Mouse (Mus musculus) spleen, adult 18-20 months (tissue): ENCODE data around the gene Gm20431.

Source experiments
- DNase-seq, 2 experiments: peaks; one replicate each; pipeline ENCODE4 v3.0.0; 2022; ENCODE audit warnings: mixed read lengths in 2 of 2

The Gm20431 gene

DNA sequence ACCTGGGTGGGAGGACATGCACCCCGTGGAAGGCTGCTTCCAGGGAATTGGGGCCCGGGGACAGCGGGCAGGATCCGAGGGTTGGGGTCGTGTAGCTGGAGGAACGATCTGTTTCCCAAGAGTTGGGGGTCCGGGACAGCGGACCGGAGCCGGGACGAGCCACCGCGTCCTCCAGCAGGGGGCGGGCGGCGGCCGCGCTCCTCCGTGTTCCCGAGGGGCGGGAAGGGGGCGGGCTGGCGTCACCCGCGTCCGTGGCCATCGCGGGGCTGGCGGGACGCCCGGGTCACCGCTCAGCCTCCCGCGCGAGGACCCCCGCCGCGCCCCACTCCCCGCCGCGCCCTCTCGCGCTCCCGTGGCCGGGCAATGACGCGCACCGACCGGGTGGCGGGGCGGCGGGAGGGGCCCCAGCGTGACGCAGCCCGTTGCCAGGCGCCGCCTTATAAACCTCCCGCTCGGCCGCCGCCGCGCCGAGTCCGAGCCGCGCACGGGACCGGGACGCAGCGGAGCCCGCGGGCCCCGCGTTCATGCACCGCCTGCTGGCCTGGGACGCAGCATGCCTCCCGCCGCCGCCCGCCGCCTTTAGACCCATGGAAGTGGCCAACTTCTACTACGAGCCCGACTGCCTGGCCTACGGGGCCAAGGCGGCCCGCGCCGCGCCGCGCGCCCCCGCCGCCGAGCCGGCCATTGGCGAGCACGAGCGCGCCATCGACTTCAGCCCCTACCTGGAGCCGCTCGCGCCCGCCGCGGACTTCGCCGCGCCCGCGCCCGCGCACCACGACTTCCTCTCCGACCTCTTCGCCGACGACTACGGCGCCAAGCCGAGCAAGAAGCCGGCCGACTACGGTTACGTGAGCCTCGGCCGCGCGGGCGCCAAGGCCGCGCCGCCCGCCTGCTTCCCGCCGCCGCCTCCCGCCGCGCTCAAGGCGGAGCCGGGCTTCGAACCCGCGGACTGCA is 27.5 kb upstream of the Gm20431 start, which contains the start of gene Cebpb:
Gene Cebpb, plus strand, starts transcription at position 418 of the 954 bp plus-strand sequence.
- DNase-seq, result peak; percentile 80 to 85

DNA sequence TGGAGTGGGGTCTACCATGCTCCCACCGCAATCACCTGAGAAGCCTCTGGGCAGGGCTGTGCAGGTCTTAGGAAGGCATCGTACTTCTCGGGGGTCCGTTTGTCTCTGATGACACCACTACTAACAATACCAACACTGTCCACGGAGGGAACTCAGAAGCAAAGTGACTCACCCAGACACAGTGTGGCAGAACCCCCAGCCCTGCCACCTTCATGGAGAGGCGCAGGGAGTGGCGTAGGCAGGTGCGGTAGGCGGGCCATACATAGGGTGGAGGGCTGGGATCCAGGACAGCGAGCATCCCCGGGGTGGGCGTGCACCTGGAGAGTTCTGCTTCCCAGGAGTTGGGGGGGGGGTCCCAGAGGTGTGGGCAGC is 26.8 kb upstream of the Gm20431 start:
- DNase-seq, result no peak

DNA sequence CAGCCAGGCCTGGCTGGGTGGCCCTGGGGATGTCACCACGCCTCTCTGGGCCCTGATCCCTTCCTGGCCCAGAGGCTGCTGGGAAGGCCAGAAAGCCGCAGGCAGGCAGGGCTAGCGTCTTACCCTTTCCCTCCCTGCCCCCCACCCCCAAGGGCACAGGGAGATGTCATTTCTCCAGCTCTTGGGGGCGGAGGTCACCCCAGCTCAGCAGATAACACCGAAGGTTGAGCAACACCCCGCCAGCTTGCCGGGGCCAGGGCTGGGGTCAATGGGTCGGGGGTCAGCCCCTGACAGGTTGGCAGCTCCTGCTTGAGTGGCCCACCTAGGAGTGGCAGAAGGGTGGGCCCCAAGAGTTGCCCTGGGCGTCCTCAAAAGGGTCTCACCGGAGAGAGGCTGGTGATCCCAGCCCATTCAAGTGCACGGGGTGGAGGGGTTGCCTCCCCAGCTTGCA is 26.4 kb upstream of the Gm20431 start:
- no peak for DNase-seq

DNA sequence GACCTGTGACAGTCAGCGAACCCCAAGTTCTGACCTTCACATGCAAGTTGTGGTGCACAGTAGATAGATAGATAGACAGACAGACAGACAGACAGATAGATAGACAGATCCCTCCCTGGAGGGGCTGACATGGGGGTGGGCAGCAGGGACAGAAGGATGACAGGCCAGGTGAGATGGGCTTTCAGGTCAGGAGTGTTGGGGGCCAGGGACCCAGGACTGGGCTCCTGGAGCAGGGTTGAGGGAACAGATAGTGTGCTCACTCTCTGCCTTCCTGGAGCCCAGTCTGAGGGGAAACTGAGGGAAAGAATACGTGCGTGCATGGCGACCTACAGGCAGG is 25.9 kb upstream of the Gm20431 start:
- no peak for DNase-seq

DNA sequence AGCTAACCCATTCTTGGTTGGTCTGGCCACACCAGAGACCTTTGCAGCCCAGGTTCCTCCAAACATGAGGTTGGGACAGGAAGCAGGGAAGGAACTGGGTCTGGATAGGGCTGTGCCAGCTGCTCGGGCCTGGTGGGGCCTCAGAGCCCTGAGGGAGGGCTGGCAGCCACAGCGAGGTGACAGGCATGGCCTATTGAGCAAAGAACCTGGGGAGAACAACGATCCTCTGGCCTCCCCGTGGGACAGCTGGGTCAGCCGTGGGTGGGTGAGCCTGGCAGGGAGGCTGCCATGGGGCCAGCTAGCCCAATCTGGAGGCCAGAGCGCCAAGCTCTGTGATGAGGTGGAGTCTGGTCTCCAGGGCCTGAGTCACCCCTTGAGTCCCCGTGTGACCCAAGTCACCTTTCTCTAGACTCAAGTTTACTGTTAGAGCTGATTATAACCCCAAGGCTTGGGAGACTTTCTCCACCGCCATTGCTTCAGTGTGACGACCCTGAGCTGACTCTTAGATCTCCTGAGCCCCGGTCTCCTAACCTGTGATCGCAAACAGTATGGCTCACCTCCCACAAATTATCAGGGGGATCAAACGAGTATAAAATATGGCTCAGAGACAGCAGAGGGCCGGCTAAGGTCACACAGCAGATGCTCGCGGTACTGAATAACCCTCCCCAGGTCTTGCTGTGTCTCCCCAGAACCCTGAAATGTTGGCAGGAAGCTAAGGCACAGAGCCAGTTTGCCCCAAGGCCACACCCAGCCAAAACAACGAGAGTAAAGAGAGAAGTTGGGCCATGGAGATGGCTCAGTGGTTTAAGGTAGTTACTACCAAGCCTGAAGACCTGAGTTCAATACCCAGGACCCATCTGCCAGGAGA is 25.3 kb upstream of the Gm20431 start:
- DNase-seq, result no peak

DNA sequence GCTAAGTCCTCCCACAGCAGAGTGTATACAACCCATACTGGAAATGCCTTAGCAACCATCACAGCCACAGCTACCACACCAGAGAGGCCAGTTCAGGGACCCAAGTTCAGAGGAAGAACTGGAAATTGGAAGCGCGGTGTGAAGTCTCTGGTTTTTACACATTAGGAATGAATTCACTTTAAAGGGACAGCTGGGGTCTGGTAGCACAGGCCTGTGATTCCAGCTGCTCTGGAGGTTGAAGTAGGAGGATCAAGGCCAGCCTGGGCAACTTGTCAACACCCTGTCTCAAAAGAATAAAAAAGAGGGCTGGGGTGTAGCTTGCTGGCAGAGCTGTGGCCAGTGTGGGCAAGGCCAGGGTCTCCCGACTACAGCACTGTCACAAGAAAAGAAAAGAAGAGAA is 24.6 kb upstream of the Gm20431 start:
- DNase-seq, result no peak

DNA sequence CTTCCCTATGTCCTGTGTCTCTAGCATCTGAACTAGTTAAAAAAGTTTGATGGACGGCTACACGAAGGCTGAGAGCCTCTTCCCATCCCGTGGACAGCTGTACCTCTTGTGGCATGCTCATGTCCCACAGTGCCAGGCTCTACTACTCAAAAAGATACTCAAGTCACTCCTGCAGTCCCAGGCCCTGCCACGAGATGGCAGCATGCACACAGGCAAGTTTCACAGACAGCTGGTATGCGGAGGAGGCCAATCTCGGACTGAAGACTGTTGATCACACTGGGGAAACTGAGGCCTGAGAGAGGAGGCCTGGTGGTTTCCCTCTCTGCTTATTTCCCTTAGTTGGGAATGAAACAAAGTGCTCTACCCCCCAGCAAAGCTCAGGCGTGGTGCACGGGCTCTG is 23.8 kb upstream of the Gm20431 start:
- DNase-seq, result peak; percentile 86 to 98

DNA sequence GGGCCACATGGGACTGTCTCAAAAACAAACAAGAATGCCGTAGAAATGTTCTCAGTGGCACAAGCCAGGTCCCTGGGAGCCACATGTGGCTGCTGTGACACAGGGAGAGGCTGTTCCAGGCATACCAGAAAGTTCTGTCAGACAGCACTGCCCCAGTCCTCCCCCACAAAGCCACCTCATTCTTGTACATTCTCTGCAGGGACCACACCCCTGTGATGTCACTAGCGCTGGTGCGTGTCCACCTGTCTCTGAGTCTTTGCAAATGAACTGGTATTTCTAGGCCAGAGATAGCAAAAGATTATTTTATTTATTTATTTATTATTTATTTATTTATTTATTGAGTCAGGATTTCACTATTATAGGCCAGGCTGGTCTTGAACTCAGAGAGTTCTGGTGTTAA is 22.4 kb upstream of the Gm20431 start:
- no peak for DNase-seq

DNA sequence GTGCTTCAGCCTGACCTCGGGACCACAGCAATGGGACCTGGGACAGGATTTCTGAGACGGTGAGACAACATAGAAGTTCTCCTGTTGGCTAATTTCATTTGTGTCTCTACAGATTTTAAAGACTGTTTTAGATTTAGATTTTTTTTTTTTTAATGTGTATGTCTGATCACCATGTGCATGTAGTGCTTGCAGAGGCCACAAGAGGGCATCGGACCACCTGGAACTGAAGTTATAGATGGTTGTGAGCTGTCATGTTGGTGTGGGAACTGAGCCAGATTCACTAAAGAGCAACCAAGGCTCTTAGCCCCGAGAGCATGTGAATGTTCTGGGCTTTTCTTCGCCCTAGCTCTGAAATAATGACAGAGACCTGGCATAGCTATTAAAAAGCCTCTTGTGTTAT is 19.4 kb upstream of the Gm20431 start:
- DNase-seq, result peak in 1 of 2 experiments; percentile 69

DNA sequence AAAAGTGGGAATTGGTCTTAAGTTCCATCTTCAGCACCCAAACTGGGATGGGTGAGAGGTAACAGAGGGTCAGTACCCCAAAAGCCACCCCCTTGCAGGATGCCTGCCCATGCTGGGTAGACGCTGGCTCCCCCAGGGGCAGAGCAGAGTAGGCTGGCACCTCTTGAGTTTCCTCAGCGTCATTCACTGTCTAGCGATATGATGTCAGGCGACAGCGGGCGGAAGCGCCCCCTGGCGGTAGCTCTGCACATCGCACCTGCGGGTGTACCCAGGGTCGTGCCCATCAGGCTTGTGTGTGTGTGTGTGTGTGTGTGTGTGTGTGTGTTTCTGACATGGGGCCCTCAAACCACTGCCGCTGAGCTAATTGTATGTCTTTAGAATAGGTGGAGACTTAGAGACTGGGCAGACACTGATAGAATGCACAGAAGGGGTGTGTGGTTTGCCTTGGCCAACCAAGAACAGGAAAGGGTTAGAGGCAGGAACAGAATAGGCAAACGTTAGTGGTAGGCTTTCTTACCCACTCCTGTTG is 18.7 kb upstream of the Gm20431 start:
- DNase-seq, result peak; percentile 73 to 88

DNA sequence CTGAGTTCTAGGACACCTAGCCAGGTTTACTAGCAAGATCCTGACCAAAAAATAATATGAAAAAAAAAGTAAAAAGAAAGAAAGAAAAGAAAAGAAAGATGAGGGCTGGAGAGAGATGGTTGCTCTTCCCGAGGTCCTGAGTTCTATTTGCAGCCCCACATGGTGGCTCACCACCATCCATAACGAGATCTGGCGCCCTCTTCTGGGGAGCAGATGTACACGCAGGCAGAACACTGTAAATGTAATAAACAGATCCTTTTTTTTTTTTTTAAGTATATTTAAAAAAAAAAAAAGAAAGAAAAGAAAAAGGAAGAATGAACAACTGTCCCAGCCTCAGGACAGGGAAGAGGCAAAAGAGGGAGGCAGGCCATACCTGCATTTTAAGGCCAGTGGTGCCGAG is 17.3 kb upstream of the Gm20431 start:
- peak in 1 of 2 experiments; percentile 41 for DNase-seq

DNA sequence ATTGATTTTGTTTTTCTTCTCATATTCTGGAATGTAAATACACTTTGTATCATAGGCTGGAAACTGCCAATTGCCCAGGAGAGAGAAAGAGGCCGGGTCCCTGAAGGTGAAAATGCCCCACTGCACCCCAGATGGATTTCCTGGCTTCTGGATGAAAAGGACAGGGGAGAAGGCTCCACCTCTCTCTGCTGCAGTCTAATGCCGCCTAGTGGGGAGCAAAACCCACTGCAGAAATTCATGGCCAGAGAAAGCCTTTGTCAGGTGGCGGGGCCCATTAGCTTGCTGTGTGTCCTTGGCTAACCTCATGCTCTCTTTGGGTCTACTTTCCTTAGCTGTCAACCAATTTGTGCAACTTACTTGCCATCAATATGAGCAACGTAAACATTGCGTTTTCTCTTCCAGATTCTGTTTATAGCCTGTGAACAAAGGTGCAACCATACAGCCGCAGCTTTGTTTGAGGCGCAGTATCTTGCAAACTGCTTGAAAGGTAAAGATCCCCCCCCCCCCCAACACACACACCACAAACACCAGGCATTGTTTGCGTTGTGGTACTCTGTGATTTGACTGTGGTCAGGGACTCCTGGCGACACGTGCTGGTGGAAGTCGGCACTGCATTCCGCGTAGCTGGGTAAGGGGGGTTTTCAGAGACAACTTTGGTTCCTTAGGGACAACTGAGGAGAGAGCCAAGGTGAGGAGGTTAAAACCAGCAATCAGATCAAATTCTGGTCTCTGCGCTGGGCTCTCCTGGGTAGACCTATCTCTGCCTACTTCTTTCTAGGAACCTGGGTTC is 14.0 kb upstream of the Gm20431 start:
- peak in 1 of 2 experiments; percentile 38 for DNase-seq

DNA sequence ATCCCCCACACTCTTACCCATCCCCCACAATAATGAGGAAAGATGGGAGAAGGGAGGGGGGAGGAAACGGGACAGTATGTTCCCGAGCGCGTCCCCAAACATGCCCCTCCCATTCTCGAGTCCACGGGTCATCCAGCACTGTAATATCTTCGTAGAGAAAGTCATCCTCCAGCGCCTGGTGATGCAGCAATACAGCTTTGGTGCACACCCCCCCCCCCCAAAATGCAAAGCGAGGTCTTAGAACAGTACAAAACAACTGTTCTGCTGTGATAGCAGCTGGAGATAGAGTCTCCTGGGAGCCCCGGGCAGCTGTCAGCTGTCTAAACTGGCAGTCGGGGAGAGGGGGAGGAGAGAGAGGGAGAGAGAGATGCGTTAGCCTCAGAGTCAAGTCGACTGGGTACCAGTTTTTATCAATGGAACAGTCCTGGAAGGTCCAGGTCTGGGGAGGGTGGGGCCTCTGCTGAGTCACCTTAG is 11.0 kb upstream of the Gm20431 start:
- DNase-seq, result no peak

DNA sequence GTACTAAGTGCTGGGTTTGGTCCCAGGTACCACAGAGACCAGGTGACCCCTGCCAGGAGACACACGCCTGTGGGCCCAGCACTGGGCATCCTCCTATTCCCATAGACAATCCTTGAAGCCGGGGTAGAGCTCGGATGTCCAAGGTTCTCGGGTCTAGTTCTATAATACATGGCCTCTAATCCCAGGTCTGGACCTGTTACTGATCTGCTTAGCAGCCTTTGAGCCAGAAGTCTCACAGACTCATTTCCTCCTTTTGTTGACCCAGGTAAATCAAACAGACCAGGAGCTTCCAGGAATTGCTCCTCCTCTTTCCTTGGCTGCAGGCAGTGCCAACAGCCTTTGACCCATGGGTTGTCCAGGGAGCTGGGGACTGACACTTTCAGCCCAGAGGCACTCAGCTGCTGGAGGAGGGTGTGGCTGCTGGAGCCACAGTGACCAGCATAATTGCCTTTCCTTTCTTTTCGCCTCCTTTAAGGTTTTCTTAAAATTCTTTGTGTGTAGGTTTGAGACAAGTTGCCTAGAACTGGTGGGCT is 9.9 kb upstream of the Gm20431 start:
- no peak for DNase-seq

DNA sequence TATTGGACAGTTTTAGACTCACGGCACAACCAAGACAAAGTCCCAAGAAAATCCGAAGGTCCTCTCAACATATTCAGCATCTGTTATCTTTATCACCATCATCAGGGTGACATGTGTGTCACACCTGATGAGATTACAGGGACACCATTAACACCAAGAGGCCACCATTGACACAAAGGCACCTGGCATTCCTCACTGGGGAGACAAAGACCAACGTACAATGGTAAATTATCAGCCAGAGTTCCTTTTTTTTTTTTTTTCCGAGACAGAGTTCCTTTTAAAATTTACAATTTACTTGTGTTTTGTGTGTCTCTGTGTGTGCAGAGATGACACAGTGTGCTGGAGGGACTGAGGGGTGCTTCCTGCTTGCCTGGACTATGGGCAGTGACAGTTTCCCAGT is 8.1 kb upstream of the Gm20431 start:
- no peak for DNase-seq

DNA sequence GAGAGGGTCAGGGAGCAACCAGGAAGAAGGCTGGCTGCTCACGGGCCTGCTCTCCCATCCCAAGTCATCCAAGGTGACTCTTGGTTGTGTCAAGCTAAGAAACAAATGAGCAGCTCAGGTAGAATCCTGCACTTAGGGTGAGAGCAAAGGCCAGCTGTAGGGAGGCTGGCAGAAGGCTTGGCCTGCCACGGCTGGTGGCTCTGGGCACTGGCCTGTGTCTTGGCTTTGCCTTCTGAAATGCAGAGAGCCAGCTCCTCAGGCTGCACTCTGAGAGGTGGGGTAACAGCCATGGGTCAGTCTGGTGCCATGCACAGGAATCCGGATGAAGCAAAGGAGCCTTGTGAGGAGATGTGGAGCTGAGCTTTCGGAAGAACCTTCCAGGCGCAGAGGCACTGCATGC is 7.1 kb upstream of the Gm20431 start:
- DNase-seq, result no peak

DNA sequence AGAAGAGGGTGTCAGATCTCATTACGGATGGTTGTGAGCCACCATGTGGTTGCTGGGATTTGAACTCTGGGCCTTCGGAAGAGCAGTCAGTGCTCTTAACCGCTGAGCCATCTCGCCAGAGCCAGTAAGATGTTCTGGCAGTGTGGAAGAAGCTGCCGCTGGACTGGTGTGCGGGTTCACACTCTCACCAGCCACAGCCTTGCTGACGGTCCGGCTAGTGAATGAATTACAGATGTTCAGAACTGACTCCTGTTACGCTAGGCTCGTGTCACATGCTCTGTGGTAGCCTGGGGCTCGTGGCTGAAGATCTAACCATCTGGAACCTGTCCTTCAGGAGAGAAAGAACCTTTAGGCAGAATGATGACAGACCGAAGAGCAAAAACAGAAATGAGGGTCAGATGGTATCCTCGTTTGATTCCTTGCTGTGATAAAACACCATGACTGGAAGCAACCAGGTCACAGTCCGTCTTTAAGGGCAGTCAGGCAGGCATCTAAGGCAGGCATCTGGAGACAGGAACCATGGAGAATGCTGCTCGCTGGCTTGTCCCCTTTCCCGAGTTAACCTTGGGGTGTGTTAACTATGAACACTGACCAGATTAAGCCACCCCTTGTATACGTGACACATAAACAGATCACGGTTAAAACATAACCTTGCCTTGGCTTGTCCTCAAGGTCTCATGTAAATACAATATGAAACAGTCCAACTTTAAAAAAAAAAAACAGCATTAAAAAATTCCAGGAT is 4.8 kb upstream of the Gm20431 start:
- no peak for DNase-seq

DNA sequence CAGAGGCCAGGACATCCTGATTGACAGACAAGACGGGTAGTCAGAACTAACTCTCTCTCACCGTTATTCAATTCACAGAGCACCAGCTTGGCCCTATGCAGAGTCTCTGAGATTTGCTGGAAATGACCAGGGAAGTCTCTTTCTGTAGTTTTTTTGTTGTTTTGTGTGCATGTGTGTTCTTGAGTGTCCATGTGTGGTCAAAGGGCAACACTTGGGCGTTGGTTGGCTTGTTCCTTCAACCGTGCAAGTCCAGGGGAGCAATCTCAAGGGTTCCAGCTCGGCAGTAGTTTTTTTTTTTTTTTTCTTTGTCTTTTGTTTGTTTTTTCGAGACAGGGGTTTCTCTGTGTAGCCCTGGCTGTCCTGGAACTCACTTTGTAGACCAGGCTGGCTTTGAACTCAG is 1.4 kb upstream of the Gm20431 start:
- no peak for DNase-seq

DNA sequence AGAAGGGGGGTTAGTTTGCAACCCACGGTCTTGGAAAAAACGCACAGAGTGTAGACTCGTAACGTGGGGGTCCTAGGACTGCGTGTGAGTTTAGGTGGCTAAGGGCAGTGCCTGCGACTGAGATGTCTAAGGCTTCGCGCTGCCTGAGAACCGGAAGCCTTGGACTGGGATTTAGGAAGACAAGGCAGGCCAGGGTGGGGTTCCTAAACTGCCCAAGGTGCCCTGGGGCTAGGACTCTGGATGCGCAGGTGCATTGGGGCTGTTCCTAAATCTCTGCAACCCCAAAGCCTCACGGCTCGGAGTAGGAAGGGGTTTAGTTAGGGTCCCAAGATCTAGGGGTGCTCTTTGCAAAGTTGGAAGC is 705 bp downstream of the Gm20431 start:
- peak in 1 of 2 experiments; percentile 20 for DNase-seq

DNA sequence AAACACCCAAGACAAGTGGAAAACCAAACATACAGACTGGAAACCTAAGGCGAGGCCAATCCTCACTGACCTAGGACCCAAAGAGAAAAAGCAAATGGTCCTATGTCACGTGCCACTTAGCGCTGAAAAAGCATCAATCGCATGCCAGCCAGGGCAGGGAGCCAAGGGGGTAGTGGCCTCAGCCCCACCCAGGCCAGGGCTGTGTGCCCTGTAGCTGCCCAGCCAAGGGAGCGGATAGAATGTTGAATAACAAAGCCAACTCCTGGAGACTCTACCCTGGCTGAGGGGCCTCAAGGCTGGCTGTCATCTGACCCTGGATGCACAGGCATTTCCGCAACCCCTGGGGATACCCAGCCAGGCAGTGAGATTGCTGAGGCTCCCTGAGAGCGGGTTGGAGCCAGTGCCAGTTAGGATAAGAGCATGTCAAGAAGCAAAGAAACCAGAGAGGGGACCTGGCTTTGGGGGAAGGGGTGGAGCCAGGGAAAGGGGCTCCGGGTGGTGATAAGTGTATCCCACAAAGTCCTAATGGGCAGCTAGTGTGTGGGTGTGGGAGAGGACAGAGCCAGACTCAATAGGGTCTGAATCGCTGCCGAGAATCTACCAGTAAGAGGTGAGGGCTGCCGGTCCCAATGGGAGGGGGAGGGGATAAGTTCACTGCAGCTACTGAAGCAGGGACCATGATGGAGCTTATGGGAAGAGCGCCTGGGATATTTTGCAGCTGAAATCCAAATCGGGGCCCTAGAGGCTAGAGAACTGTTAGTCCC is 1.3 kb downstream of the Gm20431 start:
- no peak for DNase-seq
